Mouse (Mus musculus) heart, adult 18-20 months (tissue): ENCODE measurements around the gene Sap30l. TPM values are rescaled to one million over a fixed set of nuclear protein-coding genes. Genes with fewer than 3 reads are reported as not detected.

Source experiments
- total RNA-seq, 2 experiments: library from RNA; stranded (reverse); gene quantifications; 2 replicates each; pipeline ENCODE4 v1.2.3; 2021

Gene Sap30l
- total RNA-seq, 2 experiments from 2014 or later: 48.5 to 51.8 TPM

Other genes starting within 250 kb of the Sap30l start
- 1 to 10 TPM; 7.2 to 8.0 TPM for gene Galnt10, start 156.2 kb upstream of the Sap30l start, total RNA-seq
- gene Hand1, start 31.2 kb downstream of the Sap30l start, total RNA-seq: not detected
- 10 to 100 TPM; 57.8 to 59.9 TPM for gene Larp1, start 207.4 kb downstream of the Sap30l start, total RNA-seq